ENCODE assay signal across 8 mouse cellular contexts in genomic region chr2:178098021-178098420, GRCm38 (mm10). TPM values are rescaled to one million over a fixed set of nuclear protein-coding genes. Genes with fewer than 3 reads are reported as not detected.
DNase-seq lines count a peak whose midpoint lies in the region; ATAC-seq and TF ChIP-seq lines count a peak whose summit lies in the region.
"Had no signal": no experiment of that assay in that cellular context is flagged by ENCODE, and none has a peak within 500 bp of the region (broad histone marks: within the 10 kb centered on the region; RNA-seq: fewer than 3 reads in every experiment).

No protein-coding gene starts in this region.

- H3K4me3 ChIP-seq in lung, adult 2 months (replicated peaks; ENCODE audit: extremely low read depth, low read depth, low read length), result no peak overlapping the region
- H3K4me3 ChIP-seq: hindbrain, embryonic 15.5 days had no signal

- no peaks in the 10 kb centered on the region for H3K4me1 ChIP-seq in lung, adult 2 months (ENCODE audit: control insufficient read depth, insufficient read depth, low read length)
- H3K4me1 ChIP-seq: hindbrain, embryonic 15.5 days had no signal

- peak; percentile 60 for TF ChIP-seq CTCF in lung, adult 2 months (IDR thresholded peaks at IDR 0.05; ENCODE audit: insufficient read depth, low read length)

- WGBS in lung, adult 2 months, result 12% methylated on average over 2 of the region's 2 CpGs

- peak; percentile 76 for ATAC-seq in activated CD4-positive, CD25-positive, alpha-beta regulatory T cell, adult 4 months
- ATAC-seq in common myeloid progenitor, adult 5-6 weeks (replicated peaks; ENCODE audit: low read depth, poor library complexity, severe bottlenecking), result peak; percentile 83

- TF ChIP-seq POLR2A in lung, adult 2 months (IDR thresholded peaks at IDR 0.05; ENCODE audit: borderline replicate concordance, extremely low read depth, low read depth, low read length), result no peak

- peak; percentile 22 for DNase-seq in ovary, postnatal 36 days (ENCODE audit: low spot score)
- DNase-seq in ovary, adult 18-20 months (ENCODE audit: low spot score), result no peak
- DNase-seq in kidney, postnatal 10 days, result peak; percentile 61
- DNase-seq in lung, adult 2 months, result peak; percentile 28
- peak; percentile 43 for DNase-seq in right cerebral cortex, postnatal 4 days

RNA-seq across cellular contexts. Expression of gene Zfp931, which starts 19.7 kb away (rescaled TPM):
- 10 to 100 TPM; 11.1 to 13.6 TPM for polyA plus RNA-seq in activated CD4-positive, CD25-positive, alpha-beta regulatory T cell, adult 4 months (2017; shearing (Covaris generic))
- 17.7 and 32.0 TPM in 2 replicates for total RNA-seq in common myeloid progenitor, adult 5-6 weeks (2017)
- polyA plus RNA-seq in lung, adult 2 months (2012; rRNA removed), result 0.70 and 1.2 TPM in 2 replicates

RNA-seq across cellular contexts. Expression of gene Phactr3, which starts 20.8 kb away (rescaled TPM):
- 1 to 10 TPM in 1 of 2 experiments, under 1 TPM in 1; 0.38 to 1.1 TPM for polyA plus RNA-seq in activated CD4-positive, CD25-positive, alpha-beta regulatory T cell, adult 4 months (2017; shearing (Covaris generic))
- total RNA-seq in common myeloid progenitor, adult 5-6 weeks (2017), result not detected in 2 replicates
- polyA plus RNA-seq in lung, adult 2 months (2012; rRNA removed), result 0.20 and 0.38 TPM in 2 replicates
